Mouse (Mus musculus) A20 (cell line): ENCODE results near the gene Cadm2.

ENCODE experiments used
- DNase-seq: peaks from one replicate; pipeline ENCODE4 v3.0.0-alpha.2; 2011; ENCODE audit warnings: low read depth, low spot score

Gene Cadm2

GRCm38 (mm10) chr16:66959146-66959545 lies 661.6 kb downstream of the Cadm2 start:
- DNase-seq = no peak

GRCm38 (mm10) chr16:66955876-66956275 lies 664.8 kb downstream of the Cadm2 start:
- no peak for DNase-seq

GRCm38 (mm10) chr16:66936332-66936731 lies 684.4 kb downstream of the Cadm2 start:
- no peak for DNase-seq

GRCm38 (mm10) chr16:66925517-66925916 lies 695.2 kb downstream of the Cadm2 start:
- DNase-seq = no peak

- DNase-seq = no peak
Measured at GRCm38 (mm10) chr16:66922753-66923152, 698.0 kb downstream of the Cadm2 start.

- no peak for DNase-seq
Measured at GRCm38 (mm10) chr16:66921414-66921915, 699.2 kb downstream of the Cadm2 start.

- DNase-seq = no peak
Measured at GRCm38 (mm10) chr16:66919889-66920402, 700.8 kb downstream of the Cadm2 start.

GRCm38 (mm10) chr16:66901801-66902200 lies 718.9 kb downstream of the Cadm2 start:
- no peak for DNase-seq

- no peak for DNase-seq
Measured at GRCm38 (mm10) chr16:66900664-66901063, 720.0 kb downstream of the Cadm2 start.

GRCm38 (mm10) chr16:66892359-66892758 lies 728.3 kb downstream of the Cadm2 start:
- DNase-seq = no peak

GRCm38 (mm10) chr16:66891559-66892247 lies 729.0 kb downstream of the Cadm2 start:
- no peak for DNase-seq

GRCm38 (mm10) chr16:66889907-66890306 lies 730.8 kb downstream of the Cadm2 start:
- no peak for DNase-seq

GRCm38 (mm10) chr16:66882597-66882996 lies 738.1 kb downstream of the Cadm2 start:
- peak; percentile 20 for DNase-seq

- no peak for DNase-seq
Measured at GRCm38 (mm10) chr16:66871201-66871600, 749.5 kb downstream of the Cadm2 start.

GRCm38 (mm10) chr16:66851047-66851446 lies 769.7 kb downstream of the Cadm2 start:
- no peak for DNase-seq

GRCm38 (mm10) chr16:66824866-66825265 lies 795.8 kb downstream of the Cadm2 start:
- DNase-seq = no peak

- no peak for DNase-seq
Measured at GRCm38 (mm10) chr16:66811495-66811894, 809.2 kb downstream of the Cadm2 start.

- DNase-seq = no peak
Measured at GRCm38 (mm10) chr16:66798204-66798603, 822.5 kb downstream of the Cadm2 start.

GRCm38 (mm10) chr16:66793067-66793466 lies 827.6 kb downstream of the Cadm2 start:
- DNase-seq = no peak

- no peak for DNase-seq
Measured at GRCm38 (mm10) chr16:66771883-66772282, 848.8 kb downstream of the Cadm2 start.

- no peak for DNase-seq
Measured at GRCm38 (mm10) chr16:66769545-66769944, 851.2 kb downstream of the Cadm2 start.

- no peak for DNase-seq
Measured at GRCm38 (mm10) chr16:66768684-66769389, 851.9 kb downstream of the Cadm2 start.
